Mouse (Mus musculus) gastrocnemius, postnatal 14 days (tissue): ENCODE measurements around the gene Trpm3. TPM values are rescaled to one million over a fixed set of nuclear protein-coding genes. Genes with fewer than 3 reads are reported as not detected.
"Not testable (repeated sequence)": the region's sequence is repeated elsewhere in the genome, so short reads cannot be mapped to it uniquely, and the experiment has no call there.

Experiments
- DNase-seq: peaks from one replicate; pipeline ENCODE4 v3.0.0; 2021; ENCODE audit warnings: mixed read lengths
- intact Hi-C: fragments of 180-260 bp; cut with DNase I; formaldehyde crosslinking; loops from one replicate; pipeline ENCODE4 v1.15.1; 2025; ENCODE audit warnings: low total_unique reads
- total RNA-seq, 2 experiments: library from RNA; stranded (reverse); gene quantifications; 2 replicates each; pipeline ENCODE4 v1.2.3; 2021

Trpm3 gene
- total RNA-seq, 2 experiments from 2014 or later: 1.5 TPM

- DNase-seq: no peak
- intact Hi-C loops: no loop called here
Observed at GRCm38 (mm10) chr19:22979191-22979590, 840.3 kb downstream of the Trpm3 start.

DNA sequence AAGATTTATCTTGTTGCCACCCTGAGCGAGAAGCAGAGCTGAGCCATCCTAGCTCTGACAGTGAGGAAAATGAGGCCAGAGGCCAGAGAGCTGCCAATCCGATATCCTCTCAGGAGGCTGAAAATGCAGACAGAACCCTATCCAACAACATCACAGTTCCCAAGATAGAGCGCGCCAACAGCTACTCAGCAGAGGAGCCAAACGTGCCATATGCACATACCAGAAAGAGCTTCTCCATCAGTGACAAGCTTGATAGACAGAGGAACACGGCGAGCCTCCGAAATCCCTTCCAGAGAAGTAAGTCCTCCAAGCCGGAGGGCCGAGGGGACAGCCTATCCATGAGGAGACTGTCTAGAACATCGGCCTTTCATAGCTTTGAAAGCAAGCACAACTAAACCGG is 849.1 kb downstream of the Trpm3 start:
- intact Hi-C loops: no loop called here
- no peak for DNase-seq

- intact Hi-C loops: no loop called here
- no peak for DNase-seq
Observed at GRCm38 (mm10) chr19:22993946-22994345, 855.1 kb downstream of the Trpm3 start.

DNA sequence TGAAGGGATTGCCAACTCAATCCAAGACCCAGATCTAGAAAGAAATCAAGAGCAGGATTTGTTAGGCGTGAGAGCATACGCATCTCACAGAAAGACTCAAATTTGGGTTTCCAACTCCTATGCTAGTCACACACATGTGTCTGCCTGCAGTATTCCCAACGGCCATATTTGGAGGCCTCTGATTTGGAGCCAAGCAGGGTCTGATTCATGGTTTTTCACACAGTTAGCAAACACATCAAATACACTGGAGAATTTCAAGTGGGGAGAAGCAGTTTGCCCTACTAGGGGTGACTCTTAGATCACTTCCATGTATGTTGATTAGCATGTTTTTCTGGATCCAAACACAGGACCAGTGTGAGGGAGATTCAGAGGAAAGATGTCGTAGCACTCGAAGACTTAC is 855.7 kb downstream of the Trpm3 start:
- no peak for DNase-seq
- intact Hi-C loops: no loop called here

DNA sequence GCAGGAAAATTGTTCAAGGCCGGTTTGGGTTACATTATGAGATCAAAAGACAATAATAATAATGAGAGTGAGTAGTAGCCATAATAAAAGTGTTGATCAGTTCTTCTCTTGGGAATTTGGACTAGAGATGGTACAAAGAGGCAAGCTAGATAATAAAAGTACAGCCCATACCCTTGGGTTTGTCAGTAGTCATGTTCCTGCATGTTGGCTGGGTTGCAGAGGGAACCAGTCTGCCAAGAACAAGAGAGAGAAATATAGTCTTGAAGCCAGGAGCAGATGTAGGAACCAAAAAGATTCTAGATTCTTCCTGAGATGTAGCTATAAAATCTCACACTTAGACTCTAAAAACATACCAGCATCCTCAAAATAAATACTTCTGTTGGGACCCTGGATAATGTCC is 861.4 kb downstream of the Trpm3 start:
- intact Hi-C loops: no loop called here
- no peak for DNase-seq

DNA sequence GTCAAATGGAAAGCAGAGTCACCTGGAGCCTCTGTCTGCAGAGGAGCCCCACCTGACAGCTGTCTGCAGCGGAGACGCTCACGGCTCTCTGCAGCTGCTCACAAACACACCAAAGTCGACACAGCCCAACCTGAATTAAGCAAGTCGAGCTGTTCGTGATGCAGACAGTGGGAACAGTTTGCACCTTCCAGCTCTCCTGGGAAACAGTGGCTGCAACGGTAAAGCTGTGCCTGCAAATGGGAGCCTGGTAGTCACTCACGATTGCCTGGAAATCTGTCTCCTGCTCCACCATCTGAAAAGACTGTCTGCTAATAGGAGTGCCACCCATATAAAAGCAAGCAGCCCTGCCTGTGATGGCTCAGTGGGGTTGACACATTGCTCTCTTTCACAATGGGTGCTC is 865.0 kb downstream of the Trpm3 start:
- intact Hi-C loops: no loop called here
- no peak for DNase-seq

DNA sequence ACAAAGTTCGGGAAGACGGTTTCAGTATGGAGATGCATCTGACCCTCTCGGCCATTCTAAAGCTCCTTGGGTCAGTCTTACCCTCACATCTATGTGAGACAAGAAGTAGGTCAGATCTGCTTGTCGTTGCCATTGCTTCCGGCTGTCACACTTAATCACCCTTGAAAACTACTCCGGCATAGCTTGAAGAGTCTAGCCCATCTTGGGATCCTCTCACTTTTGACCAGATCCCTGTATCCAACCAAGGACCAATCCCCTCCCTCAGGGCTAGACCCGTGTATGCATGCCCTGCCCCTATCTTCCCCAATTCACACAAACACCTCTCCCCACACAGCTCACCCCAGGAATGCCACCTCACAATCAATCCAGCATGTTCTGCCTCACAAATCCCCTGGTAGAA is 867.0 kb downstream of the Trpm3 start:
- intact Hi-C loops: no loop called here
- DNase-seq: no peak

- intact Hi-C loops: no loop called here
- DNase-seq: peak; percentile 51
Observed at GRCm38 (mm10) chr19:23006517-23007273, 867.8 kb downstream of the Trpm3 start.

GRCm38 (mm10) chr19:23013695-23014094 is 874.8 kb downstream of the Trpm3 start:
- intact Hi-C loops: no loop called here

GRCm38 (mm10) chr19:23015516-23015915 is 876.7 kb downstream of the Trpm3 start:
- DNase-seq: peak; percentile 52
- intact Hi-C loops: no loop called here

More at GRCm38 (mm10) chr19:23013695-23014094, 874.8 kb downstream of the Trpm3 start:
- no peak for DNase-seq

GRCm38 (mm10) chr19:23018186-23018727 is 879.4 kb downstream of the Trpm3 start:
- DNase-seq: no peak
- intact Hi-C loops: no loop called here

DNA sequence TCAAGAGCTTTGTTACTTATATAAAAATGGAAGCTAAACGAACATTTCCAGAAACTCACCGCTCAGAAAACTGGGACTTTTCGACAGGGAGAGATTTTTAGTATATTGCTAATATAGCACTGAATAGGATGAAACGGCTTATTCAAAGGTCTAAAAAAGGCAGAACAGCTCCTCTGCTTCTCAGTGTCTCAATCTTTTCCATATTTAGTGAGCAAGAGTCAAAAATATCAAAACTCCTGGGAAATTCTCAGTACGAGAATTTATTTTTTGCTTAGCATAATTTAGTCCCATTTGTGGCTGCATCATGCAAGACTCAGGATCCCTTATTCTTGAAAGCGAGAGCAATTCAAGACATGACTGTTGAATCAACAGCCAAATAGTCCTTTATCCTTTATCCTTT is 884.1 kb downstream of the Trpm3 start:
- no peak for DNase-seq
- intact Hi-C loops: no loop called here

- DNase-seq: no peak
Observed at GRCm38 (mm10) chr19:23023316-23023960, 884.6 kb downstream of the Trpm3 start.

GRCm38 (mm10) chr19:23024821-23025220 is 886.0 kb downstream of the Trpm3 start:
- no peak for DNase-seq
- intact Hi-C loops: no loop called here

More at GRCm38 (mm10) chr19:23023316-23023960, 884.6 kb downstream of the Trpm3 start:
- intact Hi-C loops: no loop called here

- no peak for DNase-seq
- intact Hi-C loops: no loop called here
Observed at GRCm38 (mm10) chr19:23026427-23026826, 887.6 kb downstream of the Trpm3 start.

- DNase-seq: no peak
- intact Hi-C loops: no loop called here
Observed at GRCm38 (mm10) chr19:23028283-23028682, 889.4 kb downstream of the Trpm3 start.

DNA sequence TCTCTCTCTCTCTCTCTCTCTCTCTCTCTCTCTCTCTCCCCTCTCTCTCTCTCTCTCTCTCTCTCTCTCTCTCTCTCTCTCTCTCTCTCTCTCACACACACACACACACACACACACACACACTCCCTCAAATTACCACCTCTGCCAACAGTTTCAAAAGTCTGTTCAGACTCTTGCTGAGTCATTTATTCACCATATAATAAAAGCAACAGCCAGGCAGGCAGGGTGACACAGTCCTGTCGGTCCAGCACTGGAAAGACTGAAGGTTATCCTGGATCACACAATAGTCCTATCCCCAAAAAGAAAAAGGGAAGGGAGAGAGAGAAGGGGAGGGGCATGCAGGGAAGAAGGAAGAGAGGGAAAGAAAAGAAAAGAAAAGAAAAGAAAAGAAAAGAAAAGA is 894.5 kb downstream of the Trpm3 start:
- DNase-seq, intact Hi-C loops: not testable (repeated sequence)

DNA sequence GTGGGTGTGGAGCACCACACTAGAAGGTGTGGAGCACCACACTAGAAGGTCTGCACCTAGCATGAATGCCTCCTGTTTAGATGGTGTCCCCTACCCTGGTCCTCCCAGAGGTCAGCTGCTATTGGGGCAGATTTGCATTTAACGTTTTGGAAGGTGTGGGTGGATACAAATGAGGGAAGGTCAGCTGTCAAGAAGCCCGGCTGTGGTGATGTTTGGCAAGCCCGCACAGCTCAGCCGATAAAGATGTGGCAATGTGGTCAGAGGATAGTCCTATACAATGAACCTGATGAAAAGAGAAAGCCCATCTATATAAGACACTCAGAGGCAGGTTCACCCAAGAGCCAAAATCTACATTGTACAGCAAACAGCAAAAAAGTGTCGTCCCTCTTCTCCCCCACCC is 895.3 kb downstream of the Trpm3 start:
- intact Hi-C loops: no loop called here
- DNase-seq: no peak

- peak; percentile 91 for DNase-seq
- intact Hi-C loops: no loop called here
Observed at GRCm38 (mm10) chr19:23034933-23035332, 896.1 kb downstream of the Trpm3 start.

GRCm38 (mm10) chr19:23035786-23036185 is 896.9 kb downstream of the Trpm3 start:
- intact Hi-C loops: no loop called here
- no peak for DNase-seq
